ENCODE assay signal across 20 mouse cellular contexts in genomic region chr1:171424638-171425037, GRCm38 (mm10). TPM values are rescaled to one million over a fixed set of nuclear protein-coding genes. Genes with fewer than 3 reads are reported as not detected.
DNase-seq lines count a peak whose midpoint lies in the region; ATAC-seq and TF ChIP-seq lines count a peak whose summit lies in the region.
"Had no signal": no experiment of that assay in that cellular context is flagged by ENCODE, and none has a peak within 500 bp of the region (broad histone marks: within the 10 kb centered on the region; RNA-seq: fewer than 3 reads in every experiment).

No protein-coding gene starts in this region.

- no peaks in the 10 kb centered on the region for H3K27me3 ChIP-seq in heart, embryonic 12.5 days (replicated peaks)
- H3K27me3 ChIP-seq in lung, postnatal 0 days (replicated peaks; ENCODE audit: insufficient read depth, low read length), result no peaks in the 10 kb centered on the region
- H3K27me3 ChIP-seq in liver, embryonic 16.5 days (ENCODE audit: control insufficient read depth, insufficient read depth, low read depth, low read length), result no peaks in the 10 kb centered on the region
- H3K27me3 ChIP-seq: hindbrain, embryonic 15.5 days; megakaryocyte, embryonic 14.5 days; midbrain, embryonic 15.5 days had no signal

- peaks cover 18% of the 10 kb centered on the region for H3K36me3 ChIP-seq in heart, embryonic 12.5 days
- H3K36me3 ChIP-seq in lung, postnatal 0 days (ENCODE audit: insufficient read depth, low read length), result no peaks in the 10 kb centered on the region
- no peaks in the 10 kb centered on the region for H3K36me3 ChIP-seq in liver, embryonic 16.5 days (ENCODE audit: control insufficient read depth, insufficient read depth)

- H3K9ac ChIP-seq in heart, embryonic 12.5 days, result no peak overlapping the region
- no peak overlapping the region for H3K9ac ChIP-seq in lung, postnatal 0 days (replicated peaks; ENCODE audit: low read depth)
- no peak overlapping the region for H3K9ac ChIP-seq in liver, embryonic 16.5 days (ENCODE audit: low read depth, low read length)
- H3K9ac ChIP-seq: hindbrain, embryonic 15.5 days; midbrain, embryonic 15.5 days had no signal

- no peak overlapping the region for H3K4me3 ChIP-seq in heart, embryonic 12.5 days
- no peak overlapping the region for H3K4me3 ChIP-seq in lung, postnatal 0 days (ENCODE audit: low read depth, low read length)
- no peak overlapping the region for H3K4me3 ChIP-seq in liver, embryonic 16.5 days (ENCODE audit: low read depth, low read length)
- H3K4me3 ChIP-seq: forebrain, embryonic 10.5 days; hindbrain, embryonic 15.5 days; megakaryocyte, embryonic 14.5 days; midbrain, embryonic 15.5 days; myocyte had no signal

- peak overlapping the region; percentile 22 for H3K27ac ChIP-seq in heart, embryonic 12.5 days (ENCODE audit: poor library complexity, severe bottlenecking)
- H3K27ac ChIP-seq in lung, postnatal 0 days (ENCODE audit: low read length), result 0 out of 2 replicates have a peak overlapping the region, but pooled peaks have one; percentile 1
- H3K27ac ChIP-seq in liver, embryonic 16.5 days (ENCODE audit: low read length), result no peak overlapping the region
- H3K27ac ChIP-seq: forebrain, embryonic 10.5 days; hindbrain, embryonic 15.5 days; midbrain, embryonic 15.5 days had no signal

- no peak for DNase-seq in heart, postnatal 10 days
- DNase-seq in lung, postnatal 0 days (ENCODE audit: low spot score), result peak; percentile 37
- DNase-seq in lung, postnatal 14 days, result no peak
- no peak for DNase-seq in layer of hippocampus, postnatal 36 days
- DNase-seq in cerebellum, adult 8-10 months, result no peak
- DNase-seq: B cell, adult 2 months; cerebellum, adult 18-20 months; kidney, adult 18-20 months; kidney, postnatal 10 days; spleen, adult 18-20 months; thymus, adult 18-20 months; thymus, postnatal 4 days had no signal

- 34% methylated on average over 5 of the region's 5 CpGs for WGBS in heart, embryonic 12.5 days
- 34% methylated on average over 5 of the region's 5 CpGs for WGBS in lung, postnatal 0 days
- WGBS in liver, embryonic 16.5 days (ENCODE audit: insufficient replicate concordance), result 49% methylated on average over 5 of the region's 5 CpGs

- H3K4me1 ChIP-seq in heart, embryonic 12.5 days (replicated peaks), result peaks cover 23% of the 10 kb centered on the region
- H3K4me1 ChIP-seq in lung, postnatal 0 days (ENCODE audit: insufficient read depth, low read depth, low read length), result no peaks in the 10 kb centered on the region
- H3K4me1 ChIP-seq in liver, embryonic 16.5 days (ENCODE audit: control insufficient read depth, low read depth, low read length), result peaks cover 2% of the 10 kb centered on the region; the same call in 1 of the 2 replicates
- H3K4me1 ChIP-seq: forebrain, embryonic 10.5 days; hindbrain, embryonic 15.5 days; midbrain, embryonic 15.5 days had no signal

- intact Hi-C loops in heart, postnatal 10 days (cut with DNase I), result no loop called here

- TF ChIP-seq CTCF in lung, postnatal 0 days (IDR thresholded peaks at IDR 0.05), result no peak

- 0 out of 2 replicates have a peak overlapping the region, but pooled peaks have one; percentile 21 for H3K4me2 ChIP-seq in heart, embryonic 12.5 days
- no peak overlapping the region for H3K4me2 ChIP-seq in lung, postnatal 0 days (replicated peaks; ENCODE audit: low read depth, low read length)
- H3K4me2 ChIP-seq in liver, embryonic 16.5 days (ENCODE audit: low read depth, low read length), result 0 out of 2 replicates have a peak overlapping the region, but pooled peaks have one; percentile 13
- H3K4me2 ChIP-seq: hindbrain, embryonic 15.5 days; midbrain, embryonic 15.5 days had no signal

- TF ChIP-seq EP300 in lung, postnatal 0 days (IDR thresholded peaks at IDR 0.05), result no peak

- H3K9me3 ChIP-seq in heart, embryonic 12.5 days (replicated peaks), result peaks cover 7% of the 10 kb centered on the region; the same call in 1 of the 2 replicates
- no peaks in the 10 kb centered on the region for H3K9me3 ChIP-seq in lung, postnatal 0 days (ENCODE audit: low read length)
- no peaks in the 10 kb centered on the region for H3K9me3 ChIP-seq in liver, embryonic 16.5 days (replicated peaks; ENCODE audit: control insufficient read depth, low read length)
- H3K9me3 ChIP-seq: forebrain, embryonic 10.5 days; hindbrain, embryonic 15.5 days; megakaryocyte, embryonic 14.5 days; midbrain, embryonic 15.5 days had no signal

- no peak for ATAC-seq in heart, embryonic 12.5 days (ENCODE audit: insufficient number of reproducible peaks, low FRiP score)
- ATAC-seq in lung, postnatal 0 days, result no peak; the same call in 1 of the 2 replicates
- ATAC-seq in liver, embryonic 16.5 days (ENCODE audit: low read depth), result peak; percentile 46
- ATAC-seq: midbrain, embryonic 15.5 days had no signal

RNA-seq across cellular contexts. Expression of gene Tstd1, which starts 6.0 kb away (rescaled TPM):
- polyA plus RNA-seq in heart, embryonic 12.5 days (2016; fragmentation: Nextera tagmentation; extraction: Ambion mirVana), result 1.9 and 3.6 TPM in 2 replicates
- 1 to 10 TPM; 1.6 TPM for total RNA-seq in heart, postnatal 10 days (2021)
- polyA plus RNA-seq in lung, postnatal 0 days (2015; fragmentation: Nextera tagmentation; extraction: Ambion mirVana), result 7.1 and 7.8 TPM in 2 replicates
- polyA plus RNA-seq in liver, embryonic 16.5 days (2015; fragmentation: Nextera tagmentation; extraction: Ambion mirVana), result 4.6 and 5.3 TPM in 2 replicates
- total RNA-seq in layer of hippocampus, postnatal 36 days (2021), result 1 to 10 TPM; 4.1 to 5.9 TPM

RNA-seq across cellular contexts. Expression of gene F11r, which starts 12.7 kb away (rescaled TPM):
- 70.7 and 71.0 TPM in 2 replicates for polyA plus RNA-seq in heart, embryonic 12.5 days (2016; fragmentation: Nextera tagmentation; extraction: Ambion mirVana)
- total RNA-seq in heart, postnatal 10 days (2021), result 10 to 100 TPM; 59.4 to 65.1 TPM
- 177 and 239 TPM in 2 replicates for polyA plus RNA-seq in lung, postnatal 0 days (2015; fragmentation: Nextera tagmentation; extraction: Ambion mirVana)
- 33.8 and 34.2 TPM in 2 replicates for polyA plus RNA-seq in liver, embryonic 16.5 days (2015; fragmentation: Nextera tagmentation; extraction: Ambion mirVana)
- total RNA-seq in layer of hippocampus, postnatal 36 days (2021), result 1 to 10 TPM; 5.0 to 6.6 TPM

RNA-seq across cellular contexts. Expression of gene Usf1, which starts 13.5 kb away (rescaled TPM):
- 62.7 and 65.1 TPM in 2 replicates for polyA plus RNA-seq in heart, embryonic 12.5 days (2016; fragmentation: Nextera tagmentation; extraction: Ambion mirVana)
- 10 to 100 TPM; 50.4 to 51.3 TPM for total RNA-seq in heart, postnatal 10 days (2021)
- polyA plus RNA-seq in lung, postnatal 0 days (2015; fragmentation: Nextera tagmentation; extraction: Ambion mirVana), result 66.4 and 67.7 TPM in 2 replicates
- polyA plus RNA-seq in liver, embryonic 16.5 days (2015; fragmentation: Nextera tagmentation; extraction: Ambion mirVana), result 15.9 and 19.3 TPM in 2 replicates
- total RNA-seq in layer of hippocampus, postnatal 36 days (2021), result 100 to 1,000 TPM; 114 to 132 TPM

RNA-seq across cellular contexts. Expression of gene Arhgap30, which starts 35.9 kb away (rescaled TPM):
- polyA plus RNA-seq in heart, embryonic 12.5 days (2016; fragmentation: Nextera tagmentation; extraction: Ambion mirVana), result 0.30 and 0.68 TPM in 2 replicates
- 1 to 10 TPM; 2.1 to 2.5 TPM for total RNA-seq in heart, postnatal 10 days (2021)
- 3.5 and 4.1 TPM in 2 replicates for polyA plus RNA-seq in lung, postnatal 0 days (2015; fragmentation: Nextera tagmentation; extraction: Ambion mirVana)
- 5.3 and 5.8 TPM in 2 replicates for polyA plus RNA-seq in liver, embryonic 16.5 days (2015; fragmentation: Nextera tagmentation; extraction: Ambion mirVana)
- 1 to 10 TPM; 2.0 to 2.1 TPM for total RNA-seq in layer of hippocampus, postnatal 36 days (2021)

RNA-seq across cellular contexts. Expression of gene Nectin4, which starts 54.7 kb away (rescaled TPM):
- 0.17 and 0.52 TPM in 2 replicates for polyA plus RNA-seq in heart, embryonic 12.5 days (2016; fragmentation: Nextera tagmentation; extraction: Ambion mirVana)
- under 1 TPM in 1 of 2 experiments, not detected in 1; 0.22 TPM for total RNA-seq in heart, postnatal 10 days (2021)
- polyA plus RNA-seq in lung, postnatal 0 days (2015; fragmentation: Nextera tagmentation; extraction: Ambion mirVana), result 10.1 and 10.2 TPM in 2 replicates
- polyA plus RNA-seq in liver, embryonic 16.5 days (2015; fragmentation: Nextera tagmentation; extraction: Ambion mirVana), result 0.09 and 0.13 TPM in 2 replicates
- 1 to 10 TPM; 3.6 to 4.7 TPM for total RNA-seq in layer of hippocampus, postnatal 36 days (2021)
- total RNA-seq: gastrocnemius, adult 18-20 months had no signal
